Mouse (Mus musculus): ENCODE data around the gene Ptchd1. TPM values are rescaled to one million over a fixed set of nuclear protein-coding genes. Genes with fewer than 3 reads are reported as not detected.

The Ptchd1 gene
- polyA plus RNA-seq (2012; rRNA removed), result 0.37 and 0.62 TPM in 2 replicates

DNA sequence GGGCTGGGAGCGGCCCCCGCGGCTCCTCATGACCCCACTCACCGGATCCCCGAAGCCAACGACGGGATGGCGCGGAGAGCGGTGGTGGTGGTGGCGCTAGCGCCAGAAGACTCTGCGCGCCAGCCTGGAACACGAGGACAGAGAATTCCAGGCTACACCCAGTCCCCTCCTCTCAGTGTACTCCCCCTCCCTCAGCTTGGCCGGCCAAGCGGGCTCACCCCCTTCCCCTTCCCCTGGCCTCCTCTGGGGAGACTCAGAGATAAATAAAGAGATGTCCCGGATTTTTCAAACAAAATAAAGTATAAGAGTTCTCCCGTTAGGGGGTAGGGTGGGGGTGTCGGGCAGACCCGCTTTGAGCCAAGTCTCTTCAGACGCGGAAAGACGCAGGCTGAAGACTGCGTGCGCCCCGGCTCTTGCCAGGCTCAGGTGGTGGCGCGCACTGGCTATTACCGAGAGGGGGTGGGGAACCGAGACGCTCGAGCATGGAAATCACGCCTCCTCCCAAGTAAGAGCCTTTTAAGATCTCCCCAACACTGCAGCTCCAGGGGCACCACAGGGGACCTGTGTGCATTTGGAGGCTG, at the start of gene Ptchd1:
TSS of gene Ptchd1 (minus strand) at position 114 of the 581 bp plus-strand sequence.

DNA sequence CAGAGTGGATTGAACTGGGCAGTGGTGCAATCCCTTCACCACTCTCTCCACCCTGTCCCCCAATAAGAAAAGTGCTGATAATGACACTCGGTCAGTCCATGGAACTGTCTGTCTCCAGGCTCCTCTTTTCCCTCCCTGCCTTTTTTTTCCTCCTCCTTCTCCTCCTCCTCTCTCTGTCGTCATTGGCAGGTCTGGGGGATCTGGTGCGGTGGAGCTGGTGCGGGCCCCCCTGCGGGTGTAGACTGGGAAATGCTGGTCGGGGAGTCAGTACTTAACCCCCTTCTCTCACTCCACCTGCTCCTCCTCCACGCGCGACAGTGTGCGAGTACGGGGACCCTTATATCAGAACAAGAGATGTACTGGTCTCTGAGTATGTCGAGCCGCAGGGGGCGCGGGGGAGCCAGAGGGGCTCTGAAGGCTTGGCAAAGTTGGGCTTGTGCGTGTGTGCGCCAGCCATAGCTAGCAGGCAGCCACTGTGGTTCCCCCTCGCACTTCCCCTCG, 777 bp upstream of the Ptchd1 start, which contains the start of gene Gm15155:
TSS of gene Gm15155 (plus strand) at position 401 of the 501 bp plus-strand sequence.

Other genes with a start within 250 kb of the Ptchd1 start
- gene Gm15155, start 927 bp upstream of the Ptchd1 start, polyA plus RNA-seq (2012; rRNA removed), result not detected in 2 replicates

Measured in central nervous system, embryonic 11.5 days (tissue).